Mouse (Mus musculus): ENCODE results near the gene Npnt. TPM values are rescaled to one million over a fixed set of nuclear protein-coding genes. Genes with fewer than 3 reads are reported as not detected.
A peak's percentile ranks its signal among the peaks of the same experiment; 100 is the strongest.

Gene Npnt
- polyA plus RNA-seq, 1 experiment from 2014 or later: 33.0 TPM

DNA sequence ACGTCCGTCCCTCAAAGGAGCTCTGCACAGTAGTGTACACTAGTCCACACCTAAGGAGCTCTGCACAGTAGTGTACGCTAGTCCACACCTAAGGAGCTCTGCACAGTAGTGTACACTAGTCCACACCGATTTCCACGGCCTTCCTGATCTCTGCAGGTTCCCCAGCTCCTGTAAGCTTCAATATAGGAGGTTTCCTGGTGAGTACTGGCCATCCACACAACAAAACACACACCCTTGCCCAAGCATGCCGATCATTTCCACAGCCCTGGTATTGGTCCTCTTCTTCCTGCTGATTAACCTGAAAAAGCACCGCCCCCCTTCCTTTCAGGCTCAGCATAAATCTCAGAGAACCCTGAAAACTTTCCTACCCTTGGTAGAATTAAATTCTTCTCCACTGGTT lies 57.6 kb downstream of the Npnt start:
- 92% methylated on average over 7 of the region's 7 CpGs for WGBS
- Histone ChIP-seq H3K9me3 (replicated peaks; ENCODE audit: control insufficient read depth, low read length, poor library complexity, severe bottlenecking) (no peaks in the 10 kb centered on the region), H3K4me2 (ENCODE audit: low read length) (no peak overlapping the region), H3K36me3 (ENCODE audit: control insufficient read depth, insufficient read depth, low read length) (no peaks in the 10 kb centered on the region), H3K9ac (ENCODE audit: low read depth, low read length) (no peak overlapping the region), H3K4me1 (ENCODE audit: control insufficient read depth, insufficient read depth, low read length) (no peaks in the 10 kb centered on the region), H3K27ac (ENCODE audit: low read length) (no peak overlapping the region), H3K27me3 (ENCODE audit: control insufficient read depth, insufficient read depth, low read depth, low read length) (no peaks in the 10 kb centered on the region), H3K4me3 (ENCODE audit: low read depth, low read length) (no peak overlapping the region)
- ATAC-seq: no peak

DNA sequence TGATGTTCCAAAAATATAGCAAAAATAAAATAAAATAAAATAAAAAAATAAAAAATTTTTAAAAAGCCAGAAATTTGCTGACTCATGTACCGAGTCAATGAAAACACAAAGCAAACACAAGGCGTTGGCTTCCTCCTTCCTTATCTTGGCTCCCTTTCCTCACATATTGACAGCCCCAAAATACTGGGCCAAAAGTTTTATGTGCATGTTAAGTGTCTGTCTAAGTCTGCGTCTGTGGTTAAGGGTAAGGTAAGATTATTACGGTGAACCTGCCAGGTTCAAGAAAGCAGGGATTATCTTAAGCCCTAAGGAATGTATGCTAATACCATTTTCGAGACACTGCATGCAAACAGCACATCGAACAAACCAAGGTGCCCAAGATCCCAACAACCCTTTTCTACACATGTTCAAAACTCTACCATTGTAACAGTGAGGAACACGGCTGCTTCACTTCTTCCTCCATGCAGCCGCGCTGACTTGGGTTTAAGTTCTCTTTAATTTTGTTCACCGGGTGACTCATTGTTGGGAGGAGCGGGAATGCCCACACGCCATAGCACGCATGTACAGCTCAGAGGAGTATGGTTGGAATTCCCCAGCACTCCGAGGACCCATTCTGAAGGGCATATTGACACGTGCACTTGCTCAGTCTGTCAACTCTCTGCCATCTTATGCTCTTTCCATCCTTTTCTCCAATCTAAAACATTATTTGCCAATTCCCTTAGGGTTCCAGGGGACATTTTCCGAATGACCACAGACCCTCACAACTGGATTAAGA lies 62.8 kb downstream of the Npnt start:
- ATAC-seq: no peak
- Histone ChIP-seq H3K36me3 (ENCODE audit: control insufficient read depth, insufficient read depth, low read length) (no peaks in the 10 kb centered on the region), H3K4me3 (ENCODE audit: low read depth, low read length) (no peak overlapping the region), H3K9ac (ENCODE audit: low read depth, low read length) (no peak overlapping the region), H3K4me1 (ENCODE audit: control insufficient read depth, insufficient read depth, low read length) (no peaks in the 10 kb centered on the region), H3K27me3 (ENCODE audit: control insufficient read depth, insufficient read depth, low read depth, low read length) (no peaks in the 10 kb centered on the region), H3K27ac (ENCODE audit: low read length) (no peak overlapping the region), H3K4me2 (ENCODE audit: low read length) (no peak overlapping the region), H3K9me3 (replicated peaks; ENCODE audit: control insufficient read depth, low read length, poor library complexity, severe bottlenecking) (no peaks in the 10 kb centered on the region)
- 91% methylated on average over 16 of the region's 16 CpGs for WGBS

DNA sequence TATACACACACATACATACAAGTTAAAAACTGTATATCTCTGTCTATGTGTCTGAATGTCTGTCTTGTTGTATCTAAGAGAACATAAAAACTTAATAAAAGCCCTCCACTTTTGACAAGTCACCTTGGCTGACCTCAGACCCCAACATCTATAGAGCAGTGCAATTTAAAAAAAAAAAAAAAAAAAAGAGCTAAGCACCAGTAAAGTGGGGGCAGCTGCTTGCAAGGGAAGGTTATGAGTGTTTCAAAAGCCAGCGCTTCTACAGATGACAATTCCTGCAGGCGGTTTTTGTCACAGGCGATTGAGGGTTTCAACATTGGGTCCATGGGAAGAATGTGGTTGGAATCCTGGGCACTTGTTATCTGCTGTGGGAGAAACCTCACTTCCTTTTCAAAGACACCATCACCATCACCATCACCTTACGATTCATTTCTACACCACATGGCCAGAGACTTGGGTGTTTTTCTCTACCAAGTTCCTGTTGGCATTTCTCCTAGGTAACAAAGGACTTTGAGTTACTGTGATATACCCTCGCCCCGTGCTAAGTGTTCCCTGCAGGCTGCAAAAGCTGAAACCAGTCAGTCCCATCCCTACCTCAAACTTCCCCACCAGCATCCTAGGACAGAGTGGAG lies 63.6 kb downstream of the Npnt start:
- H3K36me3 ChIP-seq (ENCODE audit: control insufficient read depth, insufficient read depth, low read length): no peaks in the 10 kb centered on the region
- ATAC-seq: no peak
- no peaks in the 10 kb centered on the region for H3K9me3 ChIP-seq (replicated peaks; ENCODE audit: control insufficient read depth, low read length, poor library complexity, severe bottlenecking)
- no peak overlapping the region for H3K4me2 ChIP-seq (ENCODE audit: low read length)
- no peak overlapping the region for H3K9ac ChIP-seq (ENCODE audit: low read depth, low read length)
- H3K27ac ChIP-seq (ENCODE audit: low read length): no peak overlapping the region
- no peak overlapping the region for H3K4me3 ChIP-seq (ENCODE audit: low read depth, low read length)
- no peaks in the 10 kb centered on the region for H3K4me1 ChIP-seq (ENCODE audit: control insufficient read depth, insufficient read depth, low read length)
- WGBS: 91% methylated on average over 6 of the region's 6 CpGs
- H3K27me3 ChIP-seq (ENCODE audit: control insufficient read depth, insufficient read depth, low read depth, low read length): no peaks in the 10 kb centered on the region

DNA sequence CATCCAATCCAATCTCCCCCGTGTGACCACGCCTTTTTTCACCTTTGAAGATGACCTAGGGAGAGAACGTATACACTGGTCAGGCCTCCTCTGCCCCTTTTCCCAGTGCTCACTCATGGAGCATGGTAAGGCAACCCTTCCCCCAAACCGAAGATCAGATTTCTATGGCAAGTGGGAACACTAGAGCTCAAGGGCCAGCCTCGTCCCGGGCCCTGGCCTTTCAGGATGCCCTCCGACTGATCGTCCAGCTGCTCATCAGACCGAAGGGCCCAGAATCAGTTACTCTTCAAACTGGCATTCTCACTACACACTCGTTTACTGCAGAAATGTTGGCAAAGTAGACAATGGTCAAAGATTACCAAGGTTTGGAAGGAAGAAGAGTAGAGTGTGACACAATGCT lies 65.6 kb downstream of the Npnt start:
- ATAC-seq: no peak
- Histone ChIP-seq H3K4me3 (ENCODE audit: low read depth, low read length) (no peak overlapping the region), H3K4me1 (ENCODE audit: control insufficient read depth, insufficient read depth, low read length) (0 out of 2 replicates have a peak, but pooled peaks cover 2% of the 10 kb centered on the region), H3K27me3 (ENCODE audit: control insufficient read depth, insufficient read depth, low read depth, low read length) (no peaks in the 10 kb centered on the region), H3K27ac (ENCODE audit: low read length) (no peak overlapping the region), H3K4me2 (ENCODE audit: low read length) (no peak overlapping the region), H3K9me3 (replicated peaks; ENCODE audit: control insufficient read depth, low read length, poor library complexity, severe bottlenecking) (no peaks in the 10 kb centered on the region), H3K9ac (ENCODE audit: low read depth, low read length) (no peak overlapping the region), H3K36me3 (ENCODE audit: control insufficient read depth, insufficient read depth, low read length) (no peaks in the 10 kb centered on the region)
- 86% methylated on average over 10 of the region's 10 CpGs for WGBS

DNA sequence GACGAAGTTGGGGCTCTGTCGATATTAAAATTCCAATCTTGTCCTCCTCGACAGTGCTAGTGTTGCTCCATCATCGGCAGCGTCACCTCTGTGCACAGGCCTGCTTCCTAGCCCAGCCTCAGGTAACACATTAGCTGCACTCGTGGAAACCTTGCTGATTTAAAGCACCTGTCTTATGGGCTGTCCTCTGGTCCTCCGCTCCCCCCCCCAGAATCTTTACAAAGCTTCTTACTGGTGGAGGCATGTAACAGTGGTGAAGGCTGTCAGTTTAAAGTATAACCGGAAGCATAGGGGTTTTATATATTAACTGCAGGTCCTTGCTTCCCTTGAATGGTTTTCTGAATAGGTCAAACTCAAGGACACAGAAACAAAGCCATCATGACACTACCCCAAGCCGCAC lies 66.8 kb downstream of the Npnt start:
- Histone ChIP-seq H3K9me3 (replicated peaks; ENCODE audit: control insufficient read depth, low read length, poor library complexity, severe bottlenecking) (no peaks in the 10 kb centered on the region), H3K4me1 (ENCODE audit: control insufficient read depth, insufficient read depth, low read length) (0 out of 2 replicates have a peak, but pooled peaks cover 2% of the 10 kb centered on the region), H3K4me3 (ENCODE audit: low read depth, low read length) (no peak overlapping the region), H3K27ac (ENCODE audit: low read length) (no peak overlapping the region), H3K27me3 (ENCODE audit: control insufficient read depth, insufficient read depth, low read depth, low read length) (no peaks in the 10 kb centered on the region), H3K9ac (ENCODE audit: low read depth, low read length) (no peak overlapping the region), H3K36me3 (ENCODE audit: control insufficient read depth, insufficient read depth, low read length) (no peaks in the 10 kb centered on the region), H3K4me2 (ENCODE audit: low read length) (no peak overlapping the region)
- ATAC-seq: no peak
- WGBS: 84% methylated on average over 9 of the region's 9 CpGs

DNA sequence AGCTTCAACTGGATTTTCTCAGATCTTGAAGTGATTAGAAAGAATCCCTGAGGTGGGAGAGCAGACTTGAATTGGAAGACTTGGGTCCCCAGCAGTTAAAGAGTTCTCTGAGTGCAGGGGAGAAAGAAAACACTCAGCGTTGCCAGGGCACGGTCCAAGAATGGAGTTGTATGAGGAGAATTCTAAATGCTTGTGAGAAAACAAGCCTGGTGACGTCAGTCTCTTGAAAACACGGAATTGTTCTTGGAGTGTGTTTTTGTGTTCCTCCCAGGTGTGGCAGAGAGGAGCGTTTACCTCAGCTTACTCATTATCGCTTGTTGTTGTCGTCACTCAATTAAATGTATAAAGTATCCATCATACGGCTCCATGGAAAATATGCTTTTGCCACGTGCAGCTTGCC lies 69.3 kb downstream of the Npnt start:
- no peak overlapping the region for H3K27ac ChIP-seq (ENCODE audit: low read length)
- peak overlapping the region; percentile 11 for H3K4me2 ChIP-seq (ENCODE audit: low read length)
- no peaks in the 10 kb centered on the region for H3K27me3 ChIP-seq (ENCODE audit: control insufficient read depth, insufficient read depth, low read depth, low read length)
- no peaks in the 10 kb centered on the region for H3K36me3 ChIP-seq (ENCODE audit: control insufficient read depth, insufficient read depth, low read length)
- H3K9ac ChIP-seq (ENCODE audit: low read depth, low read length): no peak overlapping the region
- WGBS: 45% methylated on average over 9 of the region's 9 CpGs
- no peaks in the 10 kb centered on the region for H3K9me3 ChIP-seq (replicated peaks; ENCODE audit: control insufficient read depth, low read length, poor library complexity, severe bottlenecking)
- 0 out of 2 replicates have a peak, but pooled peaks have one; percentile 46 for ATAC-seq
- H3K4me3 ChIP-seq (ENCODE audit: low read depth, low read length): no peak overlapping the region
- H3K4me1 ChIP-seq (ENCODE audit: control insufficient read depth, insufficient read depth, low read length): 0 out of 2 replicates have a peak, but pooled peaks cover 2% of the 10 kb centered on the region

DNA sequence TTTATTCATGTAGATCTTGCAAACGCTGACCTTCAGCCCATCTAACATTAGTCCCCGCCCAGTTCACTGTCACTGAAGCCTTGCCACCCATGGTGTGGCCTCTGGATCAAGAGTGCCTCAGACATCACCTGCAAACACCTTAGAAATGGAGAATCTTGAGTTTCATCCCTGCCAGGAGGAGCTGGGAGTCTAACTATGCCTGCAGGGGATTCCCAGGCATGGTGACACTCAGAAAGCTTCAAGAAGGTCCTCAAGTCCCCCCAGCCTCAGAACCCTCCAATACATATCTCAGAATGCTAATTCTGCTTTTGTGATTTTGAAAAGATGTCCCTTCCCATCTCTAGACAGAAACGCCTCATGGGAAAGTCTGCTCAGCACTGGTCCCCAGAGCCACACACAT lies 69.7 kb downstream of the Npnt start:
- WGBS: 66% methylated on average over 3 of the region's 3 CpGs
- Histone ChIP-seq H3K36me3 (ENCODE audit: control insufficient read depth, insufficient read depth, low read length) (no peaks in the 10 kb centered on the region), H3K4me2 (ENCODE audit: low read length) (peak overlapping the region; percentile 11), H3K9me3 (replicated peaks; ENCODE audit: control insufficient read depth, low read length, poor library complexity, severe bottlenecking) (no peaks in the 10 kb centered on the region), H3K4me3 (ENCODE audit: low read depth, low read length) (no peak overlapping the region), H3K9ac (ENCODE audit: low read depth, low read length) (no peak overlapping the region), H3K27me3 (ENCODE audit: control insufficient read depth, insufficient read depth, low read depth, low read length) (no peaks in the 10 kb centered on the region), H3K4me1 (ENCODE audit: control insufficient read depth, insufficient read depth, low read length) (0 out of 2 replicates have a peak, but pooled peaks cover 2% of the 10 kb centered on the region), H3K27ac (ENCODE audit: low read length) (no peak overlapping the region)
- ATAC-seq: no peak

DNA sequence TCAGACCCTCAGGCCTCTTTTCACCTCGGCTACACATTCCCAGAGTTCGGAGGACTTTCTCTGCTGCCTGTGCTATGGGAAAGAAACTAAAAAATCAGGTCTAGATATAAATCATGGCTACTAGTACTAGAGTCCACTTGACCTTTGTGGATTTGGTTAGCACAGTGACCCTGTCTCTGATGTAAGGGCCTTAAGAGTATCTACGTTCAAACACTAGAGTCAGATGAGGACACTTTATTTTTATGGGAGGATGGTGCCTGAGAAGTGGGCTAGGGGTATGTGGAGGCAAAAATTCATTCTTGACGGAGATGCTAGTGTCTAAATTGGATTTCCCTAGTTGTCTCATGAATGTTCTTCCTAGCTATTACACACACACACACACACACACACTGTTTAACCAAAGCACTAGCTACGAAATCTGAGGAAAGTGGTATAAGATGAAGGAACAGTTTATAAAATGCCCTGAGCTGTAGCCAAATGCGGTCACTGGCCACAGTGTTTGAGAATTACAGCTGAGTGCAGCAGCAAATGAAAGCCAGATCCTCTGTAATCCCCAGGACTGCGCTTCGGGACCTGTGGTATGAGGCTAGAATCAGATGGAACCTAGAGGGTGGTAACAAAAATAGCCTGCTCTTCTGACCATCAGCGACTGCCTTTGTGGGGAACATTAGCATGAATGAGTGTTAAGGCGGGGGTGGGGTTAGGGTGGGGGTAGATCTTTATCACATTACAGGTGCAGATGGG lies 73.0 kb downstream of the Npnt start:
- 57% methylated on average over 10 of the region's 10 CpGs for WGBS
- no peaks in the 10 kb centered on the region for H3K36me3 ChIP-seq (ENCODE audit: control insufficient read depth, insufficient read depth, low read length)
- no peak for ATAC-seq

More for the DNA sequence above, 73.0 kb downstream of the Npnt start:
- no peak overlapping the region for H3K9ac ChIP-seq (ENCODE audit: low read depth, low read length)
- H3K27ac ChIP-seq (ENCODE audit: low read length): no peak overlapping the region
- H3K4me3 ChIP-seq (ENCODE audit: low read depth, low read length): no peak overlapping the region
- H3K27me3 ChIP-seq (ENCODE audit: control insufficient read depth, insufficient read depth, low read depth, low read length): no peaks in the 10 kb centered on the region
- H3K4me1 ChIP-seq (ENCODE audit: control insufficient read depth, insufficient read depth, low read length): 0 out of 2 replicates have a peak, but pooled peaks cover 2% of the 10 kb centered on the region
- H3K9me3 ChIP-seq (replicated peaks; ENCODE audit: control insufficient read depth, low read length, poor library complexity, severe bottlenecking): no peaks in the 10 kb centered on the region
- H3K4me2 ChIP-seq (ENCODE audit: low read length): no peak overlapping the region

All from midbrain, embryonic 16.5 days (tissue).